Mouse (Mus musculus) hindbrain, embryonic 11.5 days (tissue): Measurements from ENCODE around the gene Epc2. TPM values are rescaled to one million over a fixed set of nuclear protein-coding genes. Genes with fewer than 3 reads are reported as not detected.

Source experiments
- ATAC-seq: fragments of 200-750 bp; cut with Nextera tagmentation; 2 replicates; pipeline ENCODE4 v1.8.0; 2017; ENCODE audit warnings: mild to moderate bottlenecking, moderate TSS enrichment, moderate library complexity; ENCODE audit not compliant: low FRiP score
- DNase-seq: peaks from one replicate; pipeline ENCODE4 v3.0.0-alpha.2; 2015; ENCODE audit warnings: low spot score
- H3K27ac ChIP-seq: fragments of 300-500 bp; sonication (generic); 2 replicates; pipeline ENCODE4 v1.5.1; 2014; ENCODE audit warnings: mild to moderate bottlenecking, low read depth, low read length
- H3K27me3 ChIP-seq: fragments of 300-500 bp; sonication (generic); 2 replicates; pipeline ENCODE4 v1.6.1; 2014; ENCODE audit warnings: mild to moderate bottlenecking, low read length, moderate library complexity, mixed read lengths; ENCODE audit not compliant: control insufficient read depth, insufficient read depth
- H3K36me3 ChIP-seq: fragments of 300-500 bp; sonication (generic); 2 replicates; pipeline ENCODE4 v1.6.1; 2014; ENCODE audit warnings: mild to moderate bottlenecking, low read length, moderate library complexity, mixed read lengths; ENCODE audit not compliant: control insufficient read depth, insufficient read depth
- H3K4me1 ChIP-seq: fragments of 300-500 bp; sonication (generic); replicated peaks from 2 replicates; pipeline ENCODE4 v1.6.1; 2014; ENCODE audit warnings: low read length, mixed read lengths; ENCODE audit not compliant: control insufficient read depth, insufficient read depth
- H3K4me2 ChIP-seq: fragments of 300-500 bp; sonication (generic); replicated peaks from 2 replicates; pipeline ENCODE4 v1.6.1; 2014; ENCODE audit warnings: mild to moderate bottlenecking, low read depth, low read length
- H3K4me3 ChIP-seq: fragments of 300-500 bp; sonication (generic); 2 replicates; pipeline ENCODE4 v1.5.1; 2014; ENCODE audit warnings: low read depth, low read length
- H3K9ac ChIP-seq: fragments of 300-500 bp; sonication (generic); 2 replicates; pipeline ENCODE4 v1.6.1; 2014; ENCODE audit warnings: low read depth, low read length
- H3K9me3 ChIP-seq: fragments of 300-500 bp; sonication (generic); 2 replicates; pipeline ENCODE4 v1.6.1; 2016; ENCODE audit warnings: low read length; ENCODE audit not compliant: control insufficient read depth
- WGBS: fragments of 180-500 bp; shearing (Covaris S2); extraction: QIAGEN DNeasy Blood & Tissue Kit; methylation state at CpG from one replicate; pipeline ENCODE4 v1.1.7; 2014; 5-methylcytosine and 5-hydroxymethylcytosine counted together
- polyA plus RNA-seq: library from polyadenylated mRNA; unstranded; fragments of >200 nt; fragmentation: Nextera tagmentation; extraction: Ambion mirVana; gene quantifications from 2 replicates; pipeline ENCODE4 v1.2.1, GENCODE M21; 2014

The Epc2 gene
- polyA plus RNA-seq, 1 experiment from 2014 or later: 16.6 TPM

DNA sequence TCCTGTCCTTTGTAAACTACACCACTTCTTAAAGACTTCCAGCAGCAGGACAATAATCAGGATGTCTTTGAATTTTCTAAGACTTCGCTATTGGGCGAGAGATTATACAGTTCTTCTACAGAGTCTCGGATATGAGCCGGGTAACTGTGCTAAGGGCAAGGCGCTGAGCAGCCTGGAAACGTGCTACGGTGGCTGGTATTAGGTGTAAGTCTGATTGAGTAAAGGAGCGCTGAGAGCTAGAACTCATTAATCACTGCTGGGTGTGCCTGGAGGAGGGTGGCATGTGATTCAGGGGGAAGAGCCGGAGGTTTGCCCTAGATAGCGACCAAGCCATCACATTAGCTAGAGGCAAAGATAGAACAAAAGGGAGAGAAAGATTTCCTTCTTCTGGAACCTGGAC lies 25.1 kb upstream of the Epc2 start:
- DNase-seq (no peak), ATAC-seq (no peak)
- Histone ChIP-seq H3K36me3 (no peaks in the 10 kb centered on the region), H3K27ac (no peak overlapping the region), H3K9ac (no peak overlapping the region), H3K4me3 (no peak overlapping the region), H3K27me3 (no peaks in the 10 kb centered on the region), H3K4me2 (no peak overlapping the region), H3K4me1 (no peaks in the 10 kb centered on the region), H3K9me3 (no peaks in the 10 kb centered on the region)
- 78% methylated on average over 10 of the region's 10 CpGs for WGBS

DNA sequence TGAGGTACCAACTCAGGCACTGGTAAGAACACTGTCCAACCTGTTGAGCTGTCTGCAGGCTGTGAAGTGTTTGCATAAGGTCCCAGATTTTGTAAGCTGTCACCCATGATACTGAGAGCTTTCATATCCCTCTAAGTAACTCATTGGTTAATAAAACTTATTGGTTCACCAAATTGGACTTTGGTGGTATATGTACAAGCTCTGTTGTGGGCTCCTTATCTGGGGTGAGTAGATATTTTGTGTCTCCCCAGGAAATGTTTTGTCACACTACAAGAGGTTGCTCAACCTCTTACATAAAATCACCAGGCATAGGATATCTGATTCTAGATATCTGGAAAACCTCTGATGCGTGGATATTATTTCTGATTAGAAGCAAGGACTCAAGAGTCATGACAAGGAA lies 20.3 kb upstream of the Epc2 start:
- no peak overlapping the region for H3K9ac ChIP-seq
- no peaks in the 10 kb centered on the region for H3K27me3 ChIP-seq
- no peak overlapping the region for H3K4me2 ChIP-seq
- no peak overlapping the region for H3K27ac ChIP-seq
- H3K4me3 ChIP-seq: no peak overlapping the region
- DNase-seq (no peak), ATAC-seq (no peak)
- 97% methylated on average over 1 of the region's 1 CpGs for WGBS
- H3K36me3 ChIP-seq: no peaks in the 10 kb centered on the region
- no peaks in the 10 kb centered on the region for H3K9me3 ChIP-seq
- H3K4me1 ChIP-seq: no peaks in the 10 kb centered on the region

DNA sequence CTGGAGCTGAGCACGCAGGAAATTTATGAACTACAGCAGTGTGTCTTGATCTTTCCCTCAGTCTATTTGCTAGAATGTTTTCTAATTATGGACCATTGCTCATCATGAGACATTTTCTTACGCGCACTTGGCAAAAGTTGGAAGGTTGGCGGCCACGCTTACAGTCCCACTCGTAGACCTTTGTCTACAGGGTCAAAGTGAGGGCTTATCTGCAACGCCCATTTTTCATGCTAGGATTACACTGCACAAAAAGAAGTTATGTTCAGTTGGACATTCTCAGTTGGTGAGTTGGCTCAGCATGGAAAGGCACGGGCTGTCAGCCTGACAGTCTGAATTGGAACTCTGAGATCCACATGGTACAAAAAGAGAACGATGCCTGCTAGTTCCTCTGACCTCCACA lies 18.1 kb upstream of the Epc2 start:
- ATAC-seq (no peak), DNase-seq (no peak)
- 86% methylated on average over 9 of the region's 9 CpGs for WGBS
- H3K27me3 ChIP-seq: no peaks in the 10 kb centered on the region
- no peak overlapping the region for H3K4me2 ChIP-seq
- no peaks in the 10 kb centered on the region for H3K4me1 ChIP-seq
- no peaks in the 10 kb centered on the region for H3K9me3 ChIP-seq
- no peaks in the 10 kb centered on the region for H3K36me3 ChIP-seq
- no peak overlapping the region for H3K27ac ChIP-seq
- no peak overlapping the region for H3K4me3 ChIP-seq
- H3K9ac ChIP-seq: no peak overlapping the region

DNA sequence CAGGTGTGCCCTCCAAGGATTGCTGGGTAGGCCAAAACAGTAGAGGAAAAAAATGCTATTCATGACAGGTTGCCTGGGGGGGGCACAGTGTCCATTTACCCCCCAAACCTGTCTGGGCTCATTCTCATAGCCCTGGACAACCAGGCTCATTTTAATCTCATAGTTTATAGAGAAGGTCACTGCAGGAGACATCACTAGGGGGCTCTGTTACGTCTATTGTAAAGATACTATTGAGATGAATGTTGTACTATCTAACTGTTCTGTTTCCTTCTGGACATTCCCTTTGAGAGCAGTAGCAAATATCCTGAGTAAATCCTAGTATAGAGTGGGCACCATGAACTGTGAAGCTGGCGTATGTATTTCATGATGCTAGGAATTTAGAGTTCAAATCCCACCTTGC lies 5.0 kb upstream of the Epc2 start:
- Histone ChIP-seq H3K9me3 (no peaks in the 10 kb centered on the region), H3K36me3 (no peaks in the 10 kb centered on the region), H3K27ac (no peak overlapping the region), H3K9ac (no peak overlapping the region), H3K4me1 (no peaks in the 10 kb centered on the region; the same call in 1 of the 2 replicates), H3K4me2 (no peak overlapping the region), H3K4me3 (no peak overlapping the region), H3K27me3 (no peaks in the 10 kb centered on the region)
- WGBS: 77% methylated on average over 2 of the region's 2 CpGs
- no peak for ATAC-seq
- DNase-seq: no peak

DNA sequence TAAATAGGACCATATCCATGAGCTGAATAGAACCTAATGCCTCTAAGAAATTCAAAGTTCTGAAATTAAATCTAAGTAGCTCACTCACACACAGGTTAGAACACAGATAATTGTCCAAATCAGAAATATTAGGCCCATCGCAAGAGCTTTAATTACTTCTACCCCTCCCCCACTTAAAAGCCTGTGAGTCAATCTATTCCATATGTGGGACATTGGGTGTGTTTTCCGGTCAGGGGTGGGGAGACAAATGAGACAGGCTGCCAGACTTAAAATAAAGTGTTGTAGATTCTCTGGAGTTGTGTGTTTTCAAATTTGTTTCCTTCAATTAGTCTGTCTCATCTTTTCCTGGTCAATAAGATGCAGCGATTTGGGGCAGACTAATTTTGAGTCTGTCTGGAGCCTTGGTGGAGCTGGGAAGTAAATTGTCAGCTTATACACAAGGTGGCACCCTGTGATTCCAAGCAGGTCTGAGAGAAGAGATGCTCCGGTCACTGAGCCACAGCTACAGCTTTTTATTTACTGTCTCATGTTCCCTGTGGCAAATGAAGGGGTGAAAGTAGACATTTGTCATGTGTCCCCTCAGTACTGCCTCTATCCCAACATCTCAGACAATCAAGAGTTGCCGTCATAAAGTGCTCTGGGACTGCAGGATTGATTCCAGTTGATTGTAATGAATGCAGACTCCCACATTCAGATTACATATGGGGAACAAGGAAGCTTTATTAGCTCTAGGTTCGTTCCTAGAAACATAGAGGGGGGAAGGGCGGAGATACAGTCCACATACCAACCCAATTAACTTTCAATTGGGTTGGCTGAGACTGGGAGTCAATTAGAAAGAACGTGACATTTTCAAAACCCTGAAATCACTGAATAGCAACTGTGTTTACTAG lies 3.5 kb upstream of the Epc2 start:
- no peaks in the 10 kb centered on the region for H3K36me3 ChIP-seq
- no peak overlapping the region; the same call in 1 of the 2 replicates for H3K9ac ChIP-seq
- H3K4me3 ChIP-seq: no peak overlapping the region
- ATAC-seq (no peak), DNase-seq (peak; percentile 24)
- WGBS: 58% methylated on average over 8 of the region's 8 CpGs
- H3K27me3 ChIP-seq: no peaks in the 10 kb centered on the region
- H3K4me1 ChIP-seq: no peaks in the 10 kb centered on the region; the same call in 1 of the 2 replicates
- no peak overlapping the region for H3K27ac ChIP-seq
- H3K9me3 ChIP-seq: no peaks in the 10 kb centered on the region
- no peak overlapping the region for H3K4me2 ChIP-seq

DNA sequence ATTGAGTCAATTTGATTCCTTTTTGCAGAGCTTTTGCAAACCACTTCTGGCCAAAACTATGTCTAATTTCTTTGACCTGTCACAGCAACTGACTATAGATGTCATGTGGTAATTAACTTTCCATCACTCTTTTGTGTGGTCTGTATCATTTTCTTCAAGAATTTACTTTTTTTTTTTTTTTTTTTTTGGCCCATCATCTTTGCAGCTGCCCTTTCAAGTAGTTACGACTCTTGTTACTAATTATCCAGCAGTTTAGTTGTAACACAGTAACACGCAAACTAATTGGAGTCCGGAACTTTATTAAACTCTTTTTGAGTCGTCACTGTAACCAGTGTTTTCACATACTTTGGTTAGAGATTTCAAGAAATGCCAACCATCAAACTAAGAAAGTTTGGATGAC lies 819 bp upstream of the Epc2 start:
- Histone ChIP-seq H3K27ac (peak overlapping the region; percentile 100; the same call in 1 of the 2 replicates), H3K9ac (peak overlapping the region; percentile 98; the same call in 1 of the 2 replicates), H3K36me3 (no peaks in the 10 kb centered on the region), H3K4me3 (peak overlapping the region; percentile 91), H3K27me3 (no peaks in the 10 kb centered on the region), H3K4me1 (no peaks in the 10 kb centered on the region; the same call in 1 of the 2 replicates), H3K9me3 (no peaks in the 10 kb centered on the region), H3K4me2 (peak overlapping the region; percentile 85)
- DNase-seq (no peak), ATAC-seq (no peak)
- 18% methylated on average over 4 of the region's 4 CpGs for WGBS

- DNase-seq: peak; percentile 96
- Histone ChIP-seq H3K4me1 (no peaks in the 10 kb centered on the region; the same call in 1 of the 2 replicates), H3K27me3 (no peaks in the 10 kb centered on the region), H3K4me3 (peak overlapping the region; percentile 91), H3K36me3 (no peaks in the 10 kb centered on the region), H3K27ac (peak overlapping the region; percentile 100), H3K9ac (peak overlapping the region; percentile 98), H3K4me2 (peak overlapping the region; percentile 66), H3K9me3 (no peaks in the 10 kb centered on the region)
- ATAC-seq: peak; percentile 86
- WGBS: 0% methylated on average over 37 of the region's 64 CpGs
Measured at GRCm38 (mm10) chr2:49451637-49452211, 438 bp downstream of the Epc2 start.

- Histone ChIP-seq H3K36me3 (no peaks in the 10 kb centered on the region), H3K9ac (peak overlapping the region; percentile 98), H3K4me3 (peak overlapping the region; percentile 91), H3K4me1 (no peaks in the 10 kb centered on the region; the same call in 1 of the 2 replicates), H3K4me2 (peak overlapping the region; percentile 66), H3K9me3 (no peaks in the 10 kb centered on the region), H3K27ac (peak overlapping the region; percentile 100), H3K27me3 (no peaks in the 10 kb centered on the region)
- under 1% methylated on average over 37 of the region's 37 CpGs for WGBS
- DNase-seq (peak; percentile 69), ATAC-seq (peak; percentile 37)
Measured at GRCm38 (mm10) chr2:49452451-49453081, 1.3 kb downstream of the Epc2 start.
